Mouse (Mus musculus) hindbrain, embryonic 16.5 days (tissue): ENCODE results near the gene Egfl8. TPM values are rescaled to one million over a fixed set of nuclear protein-coding genes. Genes with fewer than 3 reads are reported as not detected.

ENCODE experiments used
- ATAC-seq: fragments of 200-750 bp; cut with Nextera tagmentation; 2 replicates; pipeline ENCODE4 v1.8.0; 2017; ENCODE audit warnings: moderate TSS enrichment, moderate library complexity
- H3K27ac ChIP-seq: fragments of 300-500 bp; sonication (generic); 2 replicates; pipeline ENCODE4 v1.5.1; 2014; ENCODE audit warnings: low read depth, mild to moderate bottlenecking, control low read depth, low read length, moderate library complexity
- H3K27me3 ChIP-seq: fragments of 300-500 bp; sonication (generic); replicated peaks from 2 replicates; pipeline ENCODE4 v1.6.1; 2014; ENCODE audit warnings: low read length; ENCODE audit not compliant: control insufficient read depth, insufficient read depth
- H3K36me3 ChIP-seq: fragments of 300-500 bp; sonication (generic); 2 replicates; pipeline ENCODE4 v1.6.1; 2014; ENCODE audit warnings: mild to moderate bottlenecking, low read length, moderate library complexity, mixed read lengths; ENCODE audit not compliant: control insufficient read depth, insufficient read depth
- H3K4me1 ChIP-seq: fragments of 300-500 bp; sonication (generic); 2 replicates; pipeline ENCODE4 v1.6.1; 2014; ENCODE audit warnings: low read depth, low read length; ENCODE audit not compliant: control insufficient read depth, insufficient read depth
- H3K4me2 ChIP-seq: fragments of 300-500 bp; sonication (generic); 2 replicates; pipeline ENCODE4 v1.6.1; 2014; ENCODE audit warnings: mild to moderate bottlenecking, low read length, control low read depth, moderate library complexity
- H3K4me3 ChIP-seq: fragments of 300-500 bp; sonication (generic); 2 replicates; pipeline ENCODE4 v1.5.1; 2014; ENCODE audit warnings: mild to moderate bottlenecking, low read length, control low read depth, moderate library complexity
- H3K9ac ChIP-seq: fragments of 300-500 bp; sonication (generic); 2 replicates; pipeline ENCODE4 v1.6.1; 2014; ENCODE audit warnings: low read depth, mild to moderate bottlenecking, control low read depth, low read length, moderate library complexity
- H3K9me3 ChIP-seq: fragments of 300-500 bp; sonication (generic); 2 replicates; pipeline ENCODE4 v1.6.1; 2014; ENCODE audit warnings: mild to moderate bottlenecking, low read length, moderate library complexity; ENCODE audit not compliant: control insufficient read depth
- WGBS: fragments of 180-500 bp; shearing (Covaris S2); extraction: QIAGEN DNeasy Blood & Tissue Kit; methylation state at CpG from one replicate; pipeline ENCODE4 v1.1.7; 2014; 5-methylcytosine and 5-hydroxymethylcytosine counted together
- polyA plus RNA-seq: library from polyadenylated mRNA; unstranded; fragments of >200 nt; fragmentation: Nextera tagmentation; extraction: Ambion mirVana; gene quantifications from 2 replicates; pipeline ENCODE4 v1.2.1, GENCODE M21; 2015

Egfl8 gene
- polyA plus RNA-seq, 1 experiment from 2014 or later = 8.3 TPM

DNA sequence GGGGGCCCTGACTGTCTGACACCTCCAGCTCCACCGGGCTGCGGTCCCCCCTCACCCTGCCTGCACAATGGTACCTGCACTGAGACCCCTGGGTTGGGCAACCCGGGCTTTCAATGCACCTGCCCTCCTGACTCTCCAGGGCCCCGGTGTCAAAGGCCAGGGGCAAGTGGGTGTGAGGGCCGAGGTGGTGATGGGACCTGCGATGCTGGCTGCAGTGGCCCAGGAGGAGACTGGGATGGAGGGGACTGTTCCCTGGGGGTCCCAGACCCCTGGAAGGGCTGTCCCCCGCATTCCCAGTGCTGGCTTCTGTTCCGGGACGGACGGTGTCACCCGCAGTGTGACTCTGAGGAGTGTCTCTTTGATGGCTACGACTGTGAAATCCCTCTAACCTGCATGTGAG lies 33.2 kb downstream of the Egfl8 start:
- H3K36me3 ChIP-seq = no peaks in the 10 kb centered on the region
- WGBS = 88% methylated on average over 12 of the region's 12 CpGs

DNA sequence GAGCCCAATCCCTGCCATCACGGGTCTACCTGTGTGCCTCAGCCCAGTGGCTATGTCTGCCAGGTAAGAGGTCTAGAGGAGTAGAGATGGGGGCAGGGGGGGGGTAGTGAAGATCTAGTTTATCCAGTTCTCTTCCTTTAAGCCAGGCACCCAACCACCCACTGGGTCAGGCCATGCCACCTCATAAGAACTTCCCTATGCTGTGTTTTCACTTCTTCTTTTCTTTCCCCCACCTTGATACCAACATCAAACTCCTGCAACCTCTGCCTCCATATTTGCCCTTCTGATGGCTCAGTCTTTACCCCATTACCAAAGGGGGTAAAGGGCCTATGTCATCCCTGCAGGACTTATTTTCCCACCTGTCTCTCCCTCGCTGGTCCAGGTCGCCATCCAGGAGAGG lies 37.7 kb downstream of the Egfl8 start:
- 92% methylated on average over 3 of the region's 3 CpGs for WGBS
- Histone ChIP-seq H3K9me3 (no peaks in the 10 kb centered on the region), H3K4me2 (no peak overlapping the region), H3K4me3 (no peak overlapping the region), H3K4me1 (no peaks in the 10 kb centered on the region), H3K27ac (no peak overlapping the region), H3K36me3 (no peaks in the 10 kb centered on the region), H3K9ac (no peak overlapping the region), H3K27me3 (no peaks in the 10 kb centered on the region)
- ATAC-seq = no peak

More for the DNA sequence above, 33.2 kb downstream of the Egfl8 start:
- no peaks in the 10 kb centered on the region for H3K27me3 ChIP-seq
- H3K4me3 ChIP-seq = no peak overlapping the region
- no peak overlapping the region for H3K9ac ChIP-seq
- H3K4me2 ChIP-seq = no peak overlapping the region
- no peaks in the 10 kb centered on the region for H3K9me3 ChIP-seq
- no peak overlapping the region for H3K27ac ChIP-seq
- H3K4me1 ChIP-seq = peaks cover 10% of the 10 kb centered on the region
- ATAC-seq = no peak

DNA sequence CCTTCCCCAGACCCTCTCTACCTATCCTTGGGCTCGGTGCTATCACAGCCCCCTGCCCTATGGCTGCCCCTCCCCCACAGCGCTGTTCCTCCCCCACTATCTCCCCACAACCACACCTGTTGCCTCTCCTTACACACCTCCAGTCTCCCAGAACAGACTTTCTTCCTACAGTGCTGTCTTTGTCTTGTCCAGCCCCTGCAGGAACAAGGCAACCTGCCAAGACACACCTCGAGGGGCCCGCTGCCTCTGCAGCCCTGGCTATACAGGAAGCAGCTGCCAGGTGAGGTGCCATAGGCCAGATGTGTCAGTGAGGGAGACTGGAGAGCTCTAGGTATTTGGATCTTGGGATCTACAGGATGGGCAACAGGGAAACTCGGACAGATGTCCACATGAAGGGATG lies 39.2 kb downstream of the Egfl8 start:
- WGBS = 80% methylated on average over 4 of the region's 5 CpGs
- no peak overlapping the region for H3K27ac ChIP-seq
- H3K4me1 ChIP-seq = no peaks in the 10 kb centered on the region
- H3K4me3 ChIP-seq = no peak overlapping the region
- H3K4me2 ChIP-seq = no peak overlapping the region
- no peaks in the 10 kb centered on the region for H3K9me3 ChIP-seq
- H3K27me3 ChIP-seq = no peaks in the 10 kb centered on the region
- no peak for ATAC-seq
- H3K36me3 ChIP-seq = no peaks in the 10 kb centered on the region
- H3K9ac ChIP-seq = no peak overlapping the region

DNA sequence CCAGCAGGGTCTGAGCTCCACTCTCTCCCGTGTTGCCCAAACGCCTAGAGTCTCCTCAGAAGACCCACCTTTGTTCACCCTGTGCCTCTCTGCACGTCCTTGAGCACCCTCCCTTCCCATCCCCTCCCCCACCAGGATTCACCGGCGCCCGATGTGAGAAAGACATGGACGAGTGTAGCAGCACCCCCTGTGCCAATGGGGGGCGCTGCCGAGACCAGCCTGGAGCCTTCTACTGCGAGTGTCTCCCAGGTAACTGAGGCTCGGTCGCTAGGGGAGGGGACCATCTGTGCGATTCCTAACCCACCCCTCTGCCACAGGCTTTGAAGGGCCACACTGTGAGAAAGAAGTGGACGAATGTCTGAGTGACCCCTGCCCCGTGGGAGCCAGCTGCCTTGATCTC lies 43.4 kb downstream of the Egfl8 start:
- Histone ChIP-seq H3K4me3 (no peak overlapping the region), H3K4me2 (no peak overlapping the region), H3K9ac (no peak overlapping the region), H3K27me3 (no peaks in the 10 kb centered on the region), H3K4me1 (no peaks in the 10 kb centered on the region), H3K9me3 (no peaks in the 10 kb centered on the region), H3K27ac (no peak overlapping the region), H3K36me3 (no peaks in the 10 kb centered on the region)
- 9% methylated on average over 15 of the region's 15 CpGs for WGBS
- ATAC-seq = no peak

DNA sequence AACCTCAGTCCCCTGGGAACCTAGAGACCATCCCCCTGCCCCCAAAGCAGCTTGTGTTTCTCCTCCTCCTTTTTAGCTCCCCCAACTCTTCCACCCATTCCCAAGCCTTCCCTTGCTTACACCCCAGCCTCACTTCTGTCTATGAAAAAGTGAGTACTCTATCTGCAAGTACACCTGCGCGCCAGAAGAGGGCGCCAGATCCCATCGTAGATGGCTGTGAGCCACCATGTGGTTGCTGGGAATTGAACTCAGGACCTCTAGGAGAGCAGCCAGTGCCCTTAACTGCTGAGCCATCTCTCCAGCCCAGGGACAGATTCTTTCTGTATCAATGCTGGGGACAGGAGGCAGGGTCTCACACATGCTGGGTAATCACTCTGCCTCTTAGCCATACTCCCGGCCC lies 43.9 kb downstream of the Egfl8 start:
- no peak for ATAC-seq
- no peaks in the 10 kb centered on the region for H3K4me1 ChIP-seq
- H3K9ac ChIP-seq = no peak overlapping the region
- no peak overlapping the region for H3K4me3 ChIP-seq
- H3K9me3 ChIP-seq = no peaks in the 10 kb centered on the region
- H3K4me2 ChIP-seq = no peak overlapping the region
- H3K27me3 ChIP-seq = no peaks in the 10 kb centered on the region
- 11% methylated on average over 5 of the region's 5 CpGs for WGBS
- H3K27ac ChIP-seq = no peak overlapping the region
- H3K36me3 ChIP-seq = no peaks in the 10 kb centered on the region

DNA sequence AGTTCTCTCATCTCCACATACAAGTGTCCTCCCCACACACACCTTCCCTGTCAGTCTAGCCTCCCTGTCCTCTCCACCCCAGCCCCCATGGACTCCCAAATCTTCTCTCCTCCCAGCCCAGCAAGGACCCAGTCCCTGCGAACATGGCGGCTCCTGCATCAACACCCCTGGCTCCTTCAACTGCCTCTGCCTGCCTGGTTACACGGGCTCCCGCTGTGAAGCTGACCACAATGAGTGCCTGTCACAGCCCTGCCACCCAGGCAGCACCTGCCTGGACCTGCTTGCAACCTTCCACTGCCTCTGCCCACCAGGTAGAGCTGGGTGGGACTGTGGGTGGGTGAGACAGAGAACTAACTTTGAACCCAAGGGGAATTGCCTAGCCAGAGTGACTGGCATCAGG lies 45.9 kb downstream of the Egfl8 start:
- WGBS = 80% methylated on average over 4 of the region's 4 CpGs
- ATAC-seq = no peak

DNA sequence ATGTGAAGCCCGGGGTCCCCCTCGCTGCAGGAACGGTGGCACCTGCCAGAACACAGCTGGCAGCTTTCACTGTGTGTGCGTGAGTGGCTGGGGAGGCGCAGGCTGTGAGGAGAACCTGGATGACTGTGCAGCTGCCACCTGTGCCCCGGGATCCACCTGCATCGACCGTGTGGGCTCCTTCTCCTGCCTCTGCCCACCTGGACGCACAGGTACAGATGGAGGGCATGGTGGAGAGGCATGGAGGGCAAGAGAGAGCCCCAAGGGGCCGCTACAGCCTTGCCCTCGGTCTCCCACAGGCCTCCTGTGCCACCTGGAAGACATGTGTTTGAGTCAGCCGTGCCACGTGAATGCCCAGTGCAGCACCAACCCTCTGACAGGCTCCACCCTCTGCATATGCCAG lies 47.4 kb downstream of the Egfl8 start:
- no peaks in the 10 kb centered on the region for H3K27me3 ChIP-seq
- no peak overlapping the region for H3K4me3 ChIP-seq
- ATAC-seq = no peak
- H3K4me2 ChIP-seq = no peak overlapping the region
- H3K9me3 ChIP-seq = no peaks in the 10 kb centered on the region; the same call in 1 of the 2 replicates
- H3K36me3 ChIP-seq = no peaks in the 10 kb centered on the region
- H3K9ac ChIP-seq = no peak overlapping the region
- H3K4me1 ChIP-seq = no peaks in the 10 kb centered on the region
- 76% methylated on average over 12 of the region's 13 CpGs for WGBS
- no peak overlapping the region for H3K27ac ChIP-seq

More for the DNA sequence above, 45.9 kb downstream of the Egfl8 start:
- Histone ChIP-seq H3K36me3 (no peaks in the 10 kb centered on the region), H3K4me3 (no peak overlapping the region), H3K27me3 (no peaks in the 10 kb centered on the region), H3K4me1 (no peaks in the 10 kb centered on the region), H3K9ac (no peak overlapping the region), H3K4me2 (no peak overlapping the region), H3K9me3 (no peaks in the 10 kb centered on the region; the same call in 1 of the 2 replicates), H3K27ac (no peak overlapping the region)

DNA sequence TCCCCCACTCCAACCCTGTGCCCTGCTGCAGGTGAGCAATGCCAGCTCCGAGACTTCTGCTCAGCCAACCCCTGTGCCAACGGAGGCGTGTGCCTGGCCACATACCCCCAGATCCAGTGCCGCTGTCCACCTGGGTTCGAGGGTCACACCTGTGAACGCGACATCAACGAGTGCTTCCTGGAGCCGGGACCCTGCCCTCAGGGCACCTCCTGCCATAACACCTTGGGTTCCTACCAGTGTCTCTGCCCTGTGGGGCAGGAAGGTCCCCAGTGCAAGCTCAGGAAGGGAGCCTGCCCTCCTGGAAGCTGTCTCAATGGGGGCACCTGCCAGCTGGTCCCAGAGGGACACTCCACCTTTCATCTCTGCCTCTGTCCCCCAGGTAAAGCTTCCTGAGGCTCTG lies 48.5 kb downstream of the Egfl8 start:
- Histone ChIP-seq H3K9me3 (no peaks in the 10 kb centered on the region; the same call in 1 of the 2 replicates), H3K9ac (no peak overlapping the region), H3K4me1 (no peaks in the 10 kb centered on the region), H3K4me3 (no peak overlapping the region), H3K27ac (no peak overlapping the region), H3K4me2 (no peak overlapping the region), H3K27me3 (no peaks in the 10 kb centered on the region), H3K36me3 (no peaks in the 10 kb centered on the region)
- WGBS = 76% methylated on average over 9 of the region's 9 CpGs
- ATAC-seq = no peak

DNA sequence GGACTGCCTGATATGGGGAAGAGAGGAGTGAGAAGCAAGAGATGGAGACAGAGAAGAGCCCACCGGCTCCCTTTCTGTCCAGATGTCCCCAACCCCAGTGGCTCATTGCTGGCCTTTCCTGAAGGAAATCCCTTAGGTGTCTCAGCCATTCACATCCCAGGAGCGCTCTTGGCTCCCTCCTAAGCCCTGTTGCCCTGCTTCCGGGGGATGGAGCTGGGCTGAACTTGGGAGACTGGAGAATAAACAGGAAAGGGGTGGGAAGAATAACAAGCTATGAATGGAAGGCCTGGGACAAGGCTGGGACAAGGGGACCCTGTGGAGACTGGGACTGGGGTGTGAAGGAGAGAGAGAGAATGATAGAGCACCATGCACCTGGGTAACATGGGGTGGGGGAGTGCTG lies 51.0 kb downstream of the Egfl8 start:
- ATAC-seq = no peak
- no peaks in the 10 kb centered on the region for H3K36me3 ChIP-seq
- H3K4me1 ChIP-seq = no peaks in the 10 kb centered on the region
- H3K4me2 ChIP-seq = peak overlapping the region; percentile 25
- H3K27ac ChIP-seq = peak overlapping the region; percentile 48; the same call in 1 of the 2 replicates
- WGBS = 52% methylated on average over 3 of the region's 3 CpGs
- H3K4me3 ChIP-seq = no peak overlapping the region
- H3K9me3 ChIP-seq = no peaks in the 10 kb centered on the region; the same call in 1 of the 2 replicates
- no peaks in the 10 kb centered on the region for H3K27me3 ChIP-seq
- no peak overlapping the region; the same call in 1 of the 2 replicates for H3K9ac ChIP-seq

DNA sequence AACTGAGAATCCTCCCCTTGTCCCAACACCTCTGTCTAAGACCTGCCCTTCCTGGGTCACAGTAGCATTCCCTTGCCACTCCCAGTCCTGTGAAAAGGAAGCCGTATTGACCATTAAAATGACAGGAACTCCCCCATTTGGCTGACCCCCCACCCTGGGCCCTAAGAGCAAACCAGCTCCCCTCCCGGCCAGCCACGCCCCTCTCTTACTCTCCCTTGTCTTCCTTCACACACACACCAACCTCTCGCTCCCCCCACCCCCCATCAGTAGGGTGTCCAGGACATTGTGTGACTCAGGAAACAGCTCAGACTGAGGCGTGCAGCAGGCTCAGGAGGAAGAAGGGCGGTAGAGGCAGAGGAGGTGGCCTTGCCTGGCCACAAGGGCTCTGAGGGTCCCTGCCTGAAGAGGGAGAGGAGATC lies 51.8 kb downstream of the Egfl8 start, which contains the start of gene Notch4:
TSS of gene Notch4 (plus strand) at position 266 of the 419 bp plus-strand sequence.
- Histone ChIP-seq H3K27me3 (no peaks in the 10 kb centered on the region), H3K9ac (peak within 1 kb of the TSS; percentile 23; the same call in 1 of the 2 replicates), H3K9me3 (no peaks in the 10 kb centered on the region; the same call in 1 of the 2 replicates), H3K4me1 (no peaks in the 10 kb centered on the region), H3K4me2 (peak within 1 kb of the TSS; percentile 25), H3K36me3 (no peaks in the 10 kb centered on the region), H3K4me3 (peak within 1 kb of the TSS; percentile 2; the same call in 1 of the 2 replicates), H3K27ac (peak within 1 kb of the TSS; percentile 48; the same call in 1 of the 2 replicates)
- ATAC-seq = no peak
- WGBS = 15% methylated on average over 6 of the region's 6 CpGs
